Mouse (Mus musculus) hindbrain, postnatal 0 days (tissue): Measurements from ENCODE around the gene Rbm19. TPM values are rescaled to one million over a fixed set of nuclear protein-coding genes. Genes with fewer than 3 reads are reported as not detected.

Source experiments
- ATAC-seq: fragments of 200-750 bp; cut with Nextera tagmentation; 2 replicates; pipeline ENCODE4 v1.8.0; 2017; ENCODE audit warnings: mild to moderate bottlenecking, moderate TSS enrichment, moderate library complexity
- DNase-seq: peaks from one replicate; pipeline ENCODE4 v3.0.0-alpha.2; 2015; ENCODE audit warnings: low spot score
- H3K27ac ChIP-seq: fragments of 300-500 bp; sonication (generic); 2 replicates; pipeline ENCODE4 v1.5.1; 2014; ENCODE audit warnings: mild to moderate bottlenecking
- H3K27me3 ChIP-seq: fragments of 300-500 bp; sonication (generic); 2 replicates; pipeline ENCODE4 v1.6.1; 2014; ENCODE audit warnings: low read length, mixed read lengths; ENCODE audit not compliant: insufficient read depth
- H3K36me3 ChIP-seq: fragments of 300-500 bp; sonication (generic); 2 replicates; pipeline ENCODE4 v1.6.1; 2014; ENCODE audit warnings: low read length, mixed read lengths; ENCODE audit not compliant: insufficient read depth
- H3K4me1 ChIP-seq: fragments of 300-500 bp; sonication (generic); 2 replicates; pipeline ENCODE4 v1.6.1; 2014; ENCODE audit warnings: antibody characterized with exemption, low read length, mixed read lengths; ENCODE audit not compliant: insufficient read depth
- H3K4me2 ChIP-seq: fragments of 300-500 bp; sonication (generic); 2 replicates; pipeline ENCODE4 v1.6.1; 2014; ENCODE audit warnings: low read depth, mild to moderate bottlenecking, low read length, moderate library complexity, mixed read lengths
- H3K4me3 ChIP-seq: fragments of 300-500 bp; sonication (generic); 2 replicates; pipeline ENCODE4 v1.5.1; 2014; ENCODE audit warnings: low read length
- H3K9ac ChIP-seq: fragments of 300-500 bp; sonication (generic); replicated peaks from 2 replicates; pipeline ENCODE4 v1.6.1; 2014; ENCODE audit warnings: mild to moderate bottlenecking, low read length, moderate library complexity, mixed read lengths
- H3K9me3 ChIP-seq: fragments of 300-500 bp; sonication (generic); 2 replicates; pipeline ENCODE4 v1.6.1; 2016; ENCODE audit warnings: low read length, mixed read lengths
- CTCF ChIP-seq: IDR thresholded peaks from 2 replicates; pipeline ENCODE4 v1.5.1; 2016; ENCODE audit warnings: antibody characterized with exemption, control low read depth, low read depth
- WGBS: fragments of 180-500 bp; shearing (Covaris S2); extraction: QIAGEN DNeasy Blood & Tissue Kit; methylation state at CpG from one replicate; pipeline ENCODE4 v1.1.7; 2014; 5-methylcytosine and 5-hydroxymethylcytosine counted together
- polyA plus RNA-seq: library from polyadenylated mRNA; unstranded; fragments of >200 nt; fragmentation: Nextera tagmentation; extraction: Ambion mirVana; gene quantifications from 2 replicates; pipeline ENCODE4 v1.2.1, GENCODE M21; 2015
- total RNA-seq: library from RNA; depleted of rRNA; stranded (reverse); fragments of >200 nt; gene quantifications from 2 replicates; pipeline ENCODE4 v1.2.3, GENCODE M21; 2014

The Rbm19 gene
- total and polyA plus RNA-seq, 2 experiments from 2014 or later: 17.2 to 33.4 TPM

DNA sequence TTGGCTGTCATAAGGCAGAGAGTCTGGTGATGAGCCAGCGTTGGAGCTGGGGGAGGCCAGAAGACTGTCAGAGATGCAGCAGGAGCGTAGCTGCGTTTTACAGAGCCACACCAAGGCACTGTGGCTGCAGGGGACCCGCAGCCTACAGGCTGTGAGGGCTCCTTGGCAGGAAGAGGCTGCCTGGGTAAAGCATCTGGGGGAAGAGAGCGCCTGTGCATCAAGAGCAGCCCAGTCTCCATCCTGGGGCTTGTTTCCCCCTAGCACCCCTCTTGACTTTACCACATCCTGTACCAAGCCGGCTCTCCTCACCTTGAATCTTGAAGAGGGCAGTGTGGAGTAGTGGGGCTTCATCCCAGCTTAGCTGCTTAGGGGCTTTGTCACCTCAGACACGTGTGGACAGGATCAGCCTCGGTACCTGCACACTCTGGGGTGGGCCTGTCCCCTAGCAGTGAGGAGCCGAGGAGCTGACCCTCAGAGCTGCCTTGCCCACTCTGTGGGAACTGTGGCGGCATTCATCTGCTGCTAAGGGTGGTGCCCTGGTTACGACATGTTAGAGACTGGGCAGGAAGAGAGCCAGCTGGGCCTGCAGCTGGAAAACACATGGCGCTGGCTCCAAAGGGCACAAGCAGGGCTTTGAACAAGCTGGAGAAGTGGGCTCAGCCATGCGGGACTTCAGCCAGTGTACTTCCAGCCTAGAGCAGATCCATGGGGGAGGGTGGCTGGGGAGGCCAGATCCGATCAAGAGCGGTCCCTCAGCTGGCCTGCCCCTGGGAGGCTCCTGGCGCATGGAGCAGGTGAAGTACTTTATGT lies 8.8 kb downstream of the Rbm19 start:
- ATAC-seq: no peak
- Histone ChIP-seq H3K4me3 (no peak overlapping the region), H3K9me3 (no peaks in the 10 kb centered on the region), H3K27ac (no peak overlapping the region), H3K36me3 (peaks cover 69% of the 10 kb centered on the region), H3K9ac (no peak overlapping the region), H3K27me3 (no peaks in the 10 kb centered on the region), H3K4me1 (no peaks in the 10 kb centered on the region), H3K4me2 (no peak overlapping the region)
- no peak for TF ChIP-seq CTCF
- DNase-seq: no peak
- WGBS: 86% methylated on average over 16 of the region's 16 CpGs

DNA sequence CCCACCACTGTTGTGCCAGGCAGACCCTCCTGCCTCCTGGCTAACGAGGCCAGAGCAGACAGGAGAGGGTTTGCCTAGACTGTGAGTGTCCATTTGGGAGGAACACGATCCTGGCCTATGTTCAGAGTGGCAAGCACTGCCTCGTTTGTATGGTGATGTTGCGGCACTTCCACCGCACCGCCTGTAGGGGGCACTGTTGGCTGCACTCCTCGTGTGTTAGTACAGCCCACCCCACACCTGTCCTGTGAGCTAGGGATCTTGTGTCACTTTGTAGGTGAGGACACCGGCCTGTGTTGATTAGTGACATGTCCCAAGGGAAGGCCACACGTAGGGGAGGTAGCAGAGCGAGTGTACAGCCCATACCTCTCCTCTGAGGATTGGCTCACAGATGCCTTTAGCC lies 11.4 kb downstream of the Rbm19 start:
- WGBS: 58% methylated on average over 10 of the region's 10 CpGs
- Histone ChIP-seq H3K9ac (no peak overlapping the region), H3K27me3 (no peaks in the 10 kb centered on the region), H3K27ac (no peak overlapping the region), H3K36me3 (peaks cover 55% of the 10 kb centered on the region), H3K4me2 (no peak overlapping the region), H3K4me1 (no peaks in the 10 kb centered on the region), H3K4me3 (no peak overlapping the region), H3K9me3 (no peaks in the 10 kb centered on the region)
- peak; percentile 87 for TF ChIP-seq CTCF
- ATAC-seq: no peak
- peak; percentile 48 for DNase-seq

DNA sequence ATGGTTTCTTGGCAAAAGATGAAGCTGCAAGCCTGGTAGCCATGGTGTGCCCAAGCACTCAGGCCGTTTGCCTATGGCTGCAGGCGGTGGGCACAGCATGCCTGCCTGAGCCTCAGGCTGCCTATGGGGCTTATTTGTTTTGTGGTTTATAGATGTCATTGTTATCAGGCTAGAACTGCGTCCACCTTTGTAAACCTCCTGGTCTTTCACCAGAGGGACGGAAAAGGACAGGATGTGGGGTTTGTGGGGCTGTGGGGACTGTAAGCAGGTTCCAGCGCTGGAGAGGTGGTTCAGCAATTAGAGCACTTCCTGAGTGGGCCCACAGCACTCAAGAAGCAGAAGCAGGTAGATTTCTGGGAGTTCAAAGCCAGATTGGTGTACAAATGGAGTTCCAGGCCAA lies 12.2 kb downstream of the Rbm19 start:
- H3K4me1 ChIP-seq: no peaks in the 10 kb centered on the region
- DNase-seq: no peak
- H3K4me3 ChIP-seq: no peak overlapping the region
- no peak for ATAC-seq
- H3K9ac ChIP-seq: no peak overlapping the region
- no peak for TF ChIP-seq CTCF
- peaks cover 54% of the 10 kb centered on the region for H3K36me3 ChIP-seq
- WGBS: 77% methylated on average over 5 of the region's 5 CpGs
- no peaks in the 10 kb centered on the region for H3K9me3 ChIP-seq
- no peaks in the 10 kb centered on the region for H3K27me3 ChIP-seq
- H3K4me2 ChIP-seq: no peak overlapping the region
- no peak overlapping the region for H3K27ac ChIP-seq

DNA sequence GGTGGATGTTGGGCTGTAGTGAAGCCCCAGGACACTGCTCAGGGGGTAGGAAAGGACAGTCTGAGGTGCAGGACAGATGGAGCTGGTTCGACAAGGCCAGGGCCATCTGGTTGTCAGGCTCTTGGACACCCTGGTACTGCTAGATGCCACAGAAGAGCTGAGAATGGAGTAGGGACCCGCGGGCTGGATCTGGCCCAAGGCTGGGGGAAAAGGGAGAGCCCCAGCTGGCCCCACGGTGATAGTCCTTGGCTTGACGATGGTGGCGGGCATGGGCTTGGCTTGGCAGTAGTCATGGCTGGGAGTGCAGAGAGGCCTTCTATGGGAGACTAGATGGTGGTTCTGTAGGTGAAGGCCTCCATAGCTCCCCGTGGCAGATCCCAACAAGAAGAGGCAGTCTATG lies 12.8 kb downstream of the Rbm19 start:
- no peak for TF ChIP-seq CTCF
- ATAC-seq (no peak), DNase-seq (no peak)
- Histone ChIP-seq H3K9me3 (no peaks in the 10 kb centered on the region), H3K27me3 (no peaks in the 10 kb centered on the region), H3K27ac (no peak overlapping the region), H3K4me1 (no peaks in the 10 kb centered on the region), H3K4me3 (no peak overlapping the region), H3K4me2 (no peak overlapping the region), H3K36me3 (peaks cover 48% of the 10 kb centered on the region), H3K9ac (no peak overlapping the region)
- 81% methylated on average over 7 of the region's 7 CpGs for WGBS

DNA sequence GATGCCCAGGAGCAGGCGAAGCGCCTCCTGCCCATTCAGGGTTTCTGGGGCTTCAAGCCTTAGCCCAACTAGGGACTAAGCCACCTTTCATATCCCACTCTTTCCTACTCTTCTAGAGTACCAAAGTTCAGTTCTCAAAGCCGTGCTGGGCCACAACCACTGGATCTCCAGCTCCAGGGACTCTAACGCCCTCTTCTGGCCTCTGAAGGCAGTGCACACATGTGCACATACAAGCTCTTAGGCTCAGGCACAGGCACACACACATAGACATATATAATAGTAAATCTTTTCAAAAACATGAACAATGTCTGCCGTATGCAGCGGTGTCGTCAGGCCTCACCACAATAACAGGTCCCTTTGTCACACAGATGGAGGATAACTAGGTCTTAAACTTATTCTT lies 13.5 kb downstream of the Rbm19 start:
- Histone ChIP-seq H3K4me2 (no peak overlapping the region), H3K27me3 (no peaks in the 10 kb centered on the region), H3K9me3 (no peaks in the 10 kb centered on the region), H3K9ac (no peak overlapping the region), H3K27ac (no peak overlapping the region), H3K36me3 (peaks cover 44% of the 10 kb centered on the region), H3K4me3 (no peak overlapping the region), H3K4me1 (no peaks in the 10 kb centered on the region)
- no peak for TF ChIP-seq CTCF
- no peak for DNase-seq
- WGBS: 91% methylated on average over 7 of the region's 7 CpGs
- no peak for ATAC-seq

DNA sequence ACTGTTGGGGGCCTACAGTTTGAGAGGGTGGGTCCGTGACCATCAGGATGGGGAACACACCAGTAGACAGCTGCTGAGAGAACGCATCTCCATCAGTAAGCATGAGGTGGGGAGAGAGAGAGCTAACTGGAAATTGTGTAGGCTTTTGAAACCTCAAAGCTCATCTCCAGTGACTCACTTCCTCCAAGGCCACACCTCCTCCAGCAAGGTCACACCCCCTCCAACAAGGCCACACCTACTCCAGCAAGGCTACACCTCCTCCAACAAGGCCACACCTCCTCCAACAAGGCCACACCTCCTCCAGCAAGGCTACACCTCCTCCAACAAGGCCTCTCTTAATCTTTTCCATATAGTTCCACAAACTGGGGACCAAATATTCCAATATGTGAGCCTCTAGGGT lies 13.9 kb downstream of the Rbm19 start:
- Histone ChIP-seq H3K36me3 (peaks cover 40% of the 10 kb centered on the region), H3K4me1 (no peaks in the 10 kb centered on the region), H3K27ac (no peak overlapping the region), H3K9me3 (no peaks in the 10 kb centered on the region), H3K4me2 (no peak overlapping the region), H3K4me3 (no peak overlapping the region), H3K27me3 (no peaks in the 10 kb centered on the region), H3K9ac (no peak overlapping the region)
- no peak for DNase-seq
- ATAC-seq: no peak
- 96% methylated on average over 2 of the region's 2 CpGs for WGBS
- TF ChIP-seq CTCF: no peak

DNA sequence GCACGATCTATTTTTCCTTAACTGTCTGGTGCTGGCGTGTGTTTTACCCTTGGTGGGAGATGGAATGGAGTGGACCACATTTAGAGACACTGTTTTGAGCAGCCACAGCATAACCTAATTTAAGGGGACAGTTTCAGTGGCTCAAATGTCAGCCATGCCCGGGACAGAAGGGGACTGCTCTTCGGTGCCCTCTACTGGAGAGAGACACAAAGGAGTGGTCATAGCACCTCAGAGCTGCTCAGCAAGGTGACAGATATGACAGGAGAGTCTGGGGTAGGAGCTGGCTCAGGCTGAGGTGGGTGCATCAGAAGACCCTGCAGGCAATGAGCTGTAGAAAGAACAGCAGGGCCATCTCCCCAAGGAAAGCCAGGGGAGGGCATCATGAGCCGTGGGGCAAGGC lies 15.3 kb downstream of the Rbm19 start:
- H3K4me2 ChIP-seq: no peak overlapping the region
- no peaks in the 10 kb centered on the region for H3K27me3 ChIP-seq
- H3K4me1 ChIP-seq: no peaks in the 10 kb centered on the region
- TF ChIP-seq CTCF: peak; percentile 76
- DNase-seq (peak; percentile 47), ATAC-seq (no peak)
- peaks cover 28% of the 10 kb centered on the region for H3K36me3 ChIP-seq
- no peak overlapping the region for H3K4me3 ChIP-seq
- no peak overlapping the region for H3K9ac ChIP-seq
- no peak overlapping the region for H3K27ac ChIP-seq
- WGBS: 60% methylated on average over 5 of the region's 5 CpGs
- no peaks in the 10 kb centered on the region for H3K9me3 ChIP-seq
